Mouse (Mus musculus): ENCODE measurements around the gene Kcnq1. TPM values are rescaled to one million over a fixed set of nuclear protein-coding genes. Genes with fewer than 3 reads are reported as not detected.

The Kcnq1 gene
- polyA plus RNA-seq, 1 experiment from 2014 or later: 0.05 TPM

GRCm38 (mm10) chr7:143068316-143068881, 37.8 kb upstream of the Kcnq1 start:
- in situ Hi-C loops (cut with MboI; ENCODE audit: low pct_unique_long_range_greater_than_20kb): no loop called here
- no peaks in the 10 kb centered on the region for H3K27me3 ChIP-seq
- no peak for TF ChIP-seq CTCF (IDR thresholded peaks at IDR 0.05)
- ChIA-PET CTCF (interaction anchor here (0.9 to 1.6 kb wide), 2 partner anchors 18 to 55 kb away, joined by 3 to 4 read pairs; no protein-coding TSS in a partner anchor), POLR2A (interaction anchor here (1.1 to 2.2 kb wide), 3 partner anchors 9 to 60 kb away, joined by 6 to 12 read pairs (median 8); no protein-coding TSS in a partner anchor)
- no peak for DNase-seq (ENCODE audit: low read depth, low spot score)
- peak; percentile 10 for ATAC-seq

- H3K27me3 ChIP-seq: no peaks in the 10 kb centered on the region
- ChIA-PET POLR2A (interaction anchor here (0.8 to 2.2 kb wide), 6 partner anchors 10 to 61 kb away, joined by 4 to 15 read pairs (median 7); partner anchors contain the start of gene Cd81), CTCF (interaction anchor here (1.6 to 4.6 kb wide), 3 partner anchors 17 to 61 kb away, joined by 4 to 18 read pairs (median 5); no protein-coding TSS in a partner anchor)
- ATAC-seq (peak; percentile 81), DNase-seq (ENCODE audit: low read depth, low spot score) (peak; percentile 96)
- in situ Hi-C loops (cut with MboI; ENCODE audit: low pct_unique_long_range_greater_than_20kb): no loop called here
- TF ChIP-seq CTCF (IDR thresholded peaks at IDR 0.05): no peak
Measured at GRCm38 (mm10) chr7:143068882-143069591, 37.1 kb upstream of the Kcnq1 start, which contains the start of gene Tssc4. Tssc4 (plus strand) TSS chr7:143069249.

GRCm38 (mm10) chr7:143069751-143070400, 36.3 kb upstream of the Kcnq1 start:
- no peak for DNase-seq (ENCODE audit: low read depth, low spot score)
- in situ Hi-C loops (cut with MboI; ENCODE audit: low pct_unique_long_range_greater_than_20kb): no loop called here
- ChIA-PET POLR2A (interaction anchor here (0.8 to 1.9 kb wide), 3 partner anchors 14 to 62 kb away, joined by 4 to 15 read pairs (median 4); partner anchors contain the start of gene Cd81), CTCF (interaction anchor here (2.1 to 4.6 kb wide), 2 partner anchors 16 to 62 kb away, joined by 5 to 18 read pairs; no protein-coding TSS in a partner anchor)
- H3K27me3 ChIP-seq: no peaks in the 10 kb centered on the region
- no peak for TF ChIP-seq CTCF (IDR thresholded peaks at IDR 0.05)
- ATAC-seq: no peak

GRCm38 (mm10) chr7:143070506-143071070, 35.6 kb upstream of the Kcnq1 start:
- H3K27me3 ChIP-seq: no peaks in the 10 kb centered on the region
- ChIA-PET POLR2A (interaction anchor here (0.7 to 1.9 kb wide), 2 partner anchors 18 to 62 kb away, joined by 3 to 15 read pairs; partner anchors contain the start of gene Cd81), CTCF (interaction anchor here (0.8 to 4.6 kb wide), 3 partner anchors 16 to 63 kb away, joined by 3 to 18 read pairs (median 5); no protein-coding TSS in a partner anchor)
- in situ Hi-C loops (cut with MboI; ENCODE audit: low pct_unique_long_range_greater_than_20kb): no loop called here
- DNase-seq (ENCODE audit: low read depth, low spot score): no peak
- no peak for ATAC-seq
- TF ChIP-seq CTCF (IDR thresholded peaks at IDR 0.05): no peak

- ChIA-PET POLR2A (no interaction called here), CTCF (interaction anchor here (1.5 to 4.6 kb wide), 3 partner anchors 13 to 65 kb away, joined by 4 to 21 read pairs (median 18); no protein-coding TSS in a partner anchor)
- H3K27me3 ChIP-seq: no peaks in the 10 kb centered on the region
- ATAC-seq (no peak), DNase-seq (ENCODE audit: low read depth, low spot score) (no peak)
- TF ChIP-seq CTCF (IDR thresholded peaks at IDR 0.05): no peak
- in situ Hi-C loops (cut with MboI; ENCODE audit: low pct_unique_long_range_greater_than_20kb): no loop called here
Measured at GRCm38 (mm10) chr7:143072605-143073004, 33.6 kb upstream of the Kcnq1 start.

- in situ Hi-C loops (cut with MboI; ENCODE audit: low pct_unique_long_range_greater_than_20kb): no loop called here
- TF ChIP-seq CTCF (IDR thresholded peaks at IDR 0.05): no peak
- ATAC-seq: no peak
- CTCF ChIA-PET: interaction anchor here (1.5 to 4.6 kb wide), 3 partner anchors 12 to 65 kb away, joined by 4 to 21 read pairs (median 18); no protein-coding TSS in a partner anchor
- H3K27me3 ChIP-seq: no peaks in the 10 kb centered on the region
- DNase-seq (ENCODE audit: low read depth, low spot score): no peak
- POLR2A ChIA-PET: interaction anchor here (0.6 kb wide), 1 partner anchor 64 kb away, joined by 3 read pairs; no protein-coding TSS in a partner anchor
Measured at GRCm38 (mm10) chr7:143073086-143073485, 33.1 kb upstream of the Kcnq1 start.

- DNase-seq (ENCODE audit: low read depth, low spot score) (no peak), ATAC-seq (no peak)
- in situ Hi-C loops (cut with MboI; ENCODE audit: low pct_unique_long_range_greater_than_20kb): no loop called here
- CTCF ChIA-PET: interaction anchor here (1.2 to 4.1 kb wide), 3 partner anchors 10 to 391 kb away, joined by 3 to 21 read pairs (median 7); no protein-coding TSS in a partner anchor
- no peaks in the 10 kb centered on the region for H3K27me3 ChIP-seq
- POLR2A ChIA-PET: interaction anchor here (1.4 kb wide), 1 partner anchor 68 kb away, joined by 3 read pairs; no protein-coding TSS in a partner anchor
- no peak for TF ChIP-seq CTCF (IDR thresholded peaks at IDR 0.05)
Measured at GRCm38 (mm10) chr7:143075394-143075793, 30.8 kb upstream of the Kcnq1 start.

- TF ChIP-seq CTCF (IDR thresholded peaks at IDR 0.05): no peak
- no peaks in the 10 kb centered on the region for H3K27me3 ChIP-seq
- in situ Hi-C loops (cut with MboI; ENCODE audit: low pct_unique_long_range_greater_than_20kb): no loop called here
- POLR2A ChIA-PET: no interaction called here
- CTCF ChIA-PET: interaction anchor here (1.4 kb wide), 1 partner anchor 10 kb away, joined by 7 read pairs; no protein-coding TSS in a partner anchor
- ATAC-seq (no peak), DNase-seq (ENCODE audit: low read depth, low spot score) (no peak)
Measured at GRCm38 (mm10) chr7:143077351-143077750, 28.8 kb upstream of the Kcnq1 start.

- DNase-seq (ENCODE audit: low read depth, low spot score) (no peak), ATAC-seq (no peak)
- no peak for TF ChIP-seq CTCF (IDR thresholded peaks at IDR 0.05)
- POLR2A ChIA-PET: no interaction called here
- in situ Hi-C loops (cut with MboI; ENCODE audit: low pct_unique_long_range_greater_than_20kb): no loop called here
- no peaks in the 10 kb centered on the region for H3K27me3 ChIP-seq
- CTCF ChIA-PET: interaction anchor here (2.9 kb wide), 1 partner anchor 74 kb away, joined by 14 read pairs; no protein-coding TSS in a partner anchor
Measured at GRCm38 (mm10) chr7:143082024-143082423, 24.1 kb upstream of the Kcnq1 start.

All from Patski (cell line).